Mouse (Mus musculus) ES-CJ7 (cell line): ENCODE measurements around the gene Adora3.

Experiments used
- DNase-seq: peaks from one replicate; pipeline ENCODE4 v3.0.0; 2011; ENCODE audit warnings: low read depth, low spot score

Gene Adora3

DNA sequence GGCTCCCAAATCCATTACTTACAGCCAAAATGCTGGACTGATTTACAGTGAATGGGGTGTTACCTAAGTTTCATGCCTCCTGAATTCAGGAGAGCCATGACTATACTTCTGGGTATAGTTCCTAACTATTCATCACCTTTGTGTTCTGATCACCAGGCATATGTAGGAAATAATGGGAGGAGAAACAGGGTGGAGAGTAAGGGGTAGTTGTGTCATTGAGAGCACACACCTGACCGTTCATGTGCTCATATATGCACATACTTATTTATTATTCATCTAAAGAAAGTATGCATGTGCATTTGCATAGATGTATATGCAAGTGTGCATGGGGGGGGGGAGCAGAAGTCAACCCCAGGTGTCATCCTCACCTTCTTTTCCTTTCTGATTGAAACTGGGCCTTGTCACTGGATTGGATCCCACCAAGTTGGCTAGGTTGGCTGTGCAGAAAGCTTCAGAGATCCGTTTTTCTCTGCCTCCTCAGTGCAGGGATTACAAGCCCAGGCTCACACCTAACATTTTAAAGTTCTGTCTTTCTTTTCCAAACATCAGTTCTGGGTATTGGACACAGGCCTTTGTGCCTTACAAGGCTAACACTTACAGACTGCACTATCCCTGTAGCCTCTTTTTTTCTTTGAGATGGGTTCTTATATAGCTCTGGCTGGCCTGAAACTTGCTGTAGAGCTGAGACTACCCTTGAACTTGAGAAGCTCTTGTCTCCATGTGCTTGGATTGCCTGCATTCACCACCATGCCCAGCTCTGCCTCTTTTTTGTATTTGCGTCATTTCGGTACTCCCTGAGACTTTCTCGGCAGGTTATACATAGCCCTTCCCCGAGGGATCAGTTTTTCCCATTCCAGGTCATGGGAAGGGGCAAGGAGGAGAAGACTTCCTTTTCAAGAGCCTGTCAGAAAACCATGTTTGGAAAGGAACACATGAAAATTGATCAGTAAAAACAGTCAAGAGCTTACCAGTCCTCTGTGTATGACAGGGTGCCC lies 3.1 kb downstream of the Adora3 start:
- DNase-seq = no peak

DNA sequence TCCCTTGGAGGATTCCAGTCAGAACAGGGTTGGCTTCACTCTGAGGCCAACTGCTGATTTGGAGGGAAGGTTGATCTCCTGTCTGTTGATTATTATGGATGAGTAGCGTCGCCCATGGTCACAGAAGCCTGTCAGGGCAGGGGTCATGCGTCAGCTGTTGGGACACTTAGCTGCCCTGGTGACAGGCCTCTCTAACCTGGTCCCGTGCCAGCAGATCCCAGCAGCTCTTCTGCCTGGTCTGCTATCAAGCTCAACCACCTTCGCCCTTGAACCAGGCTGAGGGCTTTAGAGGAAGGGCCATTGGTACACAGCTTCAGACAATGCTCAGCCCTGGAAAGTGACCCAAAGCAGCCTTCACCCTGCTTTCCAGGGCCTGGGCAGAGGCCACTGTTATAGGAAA lies 5.4 kb downstream of the Adora3 start:
- no peak for DNase-seq

DNA sequence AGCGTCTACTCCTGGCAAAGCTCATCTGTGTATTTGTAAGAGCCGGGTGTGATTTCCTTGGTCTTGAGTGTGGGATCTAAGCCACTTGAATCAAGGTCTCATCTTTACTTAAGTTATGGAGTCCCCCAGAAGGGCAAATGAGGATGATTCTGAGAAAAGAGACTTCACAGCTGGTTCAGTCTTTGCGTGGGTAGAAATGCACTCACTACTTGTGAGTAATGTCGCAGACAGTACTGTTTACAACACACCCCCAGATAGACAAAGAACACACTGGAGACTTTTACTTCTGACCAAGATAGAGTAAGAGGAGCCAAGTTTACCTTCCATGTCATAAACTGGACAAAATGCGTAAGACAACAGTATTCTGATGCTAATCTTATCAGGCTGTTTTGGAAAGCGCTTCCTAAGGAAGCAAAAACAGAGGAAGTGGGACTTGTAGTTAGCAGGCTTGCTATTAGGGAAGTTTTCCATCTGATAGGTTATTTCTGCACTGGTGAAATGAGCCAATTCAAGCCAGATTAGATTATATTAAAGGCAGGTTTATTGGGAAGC lies 6.7 kb downstream of the Adora3 start:
- no peak for DNase-seq

DNA sequence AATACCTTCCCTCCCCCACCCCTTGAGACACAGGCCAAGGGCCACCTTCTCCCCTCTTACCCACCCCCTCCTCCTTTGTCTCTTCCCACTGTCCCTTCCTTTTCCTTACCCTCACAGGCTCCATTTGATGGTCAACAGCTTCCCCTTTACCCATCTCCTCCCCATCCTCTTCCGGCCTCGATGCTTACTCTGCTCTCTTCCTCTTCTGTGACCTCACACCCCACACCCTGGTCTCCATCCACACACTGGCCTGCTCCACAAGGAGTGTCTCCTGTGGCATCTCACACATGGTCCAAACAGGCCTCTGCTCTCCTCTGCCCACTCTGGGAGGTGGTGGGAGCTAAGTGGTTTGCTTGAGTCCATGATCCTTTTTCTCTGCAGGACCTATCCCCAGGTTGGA lies 7.3 kb downstream of the Adora3 start:
- no peak for DNase-seq

DNA sequence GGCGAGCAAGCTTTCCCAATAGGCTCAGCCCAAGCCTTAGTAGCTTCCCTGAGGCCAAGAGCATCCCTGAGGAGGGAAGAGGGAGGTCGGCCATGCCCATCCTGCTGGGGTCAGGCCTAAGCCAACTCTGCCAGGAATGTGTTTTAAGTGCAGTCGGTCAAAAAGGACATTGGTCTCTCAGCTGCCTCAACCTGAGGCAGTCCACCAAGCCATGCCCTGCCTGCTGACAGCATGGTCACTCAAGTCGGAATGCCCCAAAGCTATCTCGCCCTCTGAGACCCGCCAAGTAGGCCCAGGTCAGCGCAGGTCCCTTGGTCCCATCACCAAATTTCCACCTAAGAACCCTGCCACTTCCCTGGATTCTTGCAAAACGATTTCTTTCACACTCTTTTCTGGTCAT lies 8.1 kb downstream of the Adora3 start:
- no peak for DNase-seq

DNA sequence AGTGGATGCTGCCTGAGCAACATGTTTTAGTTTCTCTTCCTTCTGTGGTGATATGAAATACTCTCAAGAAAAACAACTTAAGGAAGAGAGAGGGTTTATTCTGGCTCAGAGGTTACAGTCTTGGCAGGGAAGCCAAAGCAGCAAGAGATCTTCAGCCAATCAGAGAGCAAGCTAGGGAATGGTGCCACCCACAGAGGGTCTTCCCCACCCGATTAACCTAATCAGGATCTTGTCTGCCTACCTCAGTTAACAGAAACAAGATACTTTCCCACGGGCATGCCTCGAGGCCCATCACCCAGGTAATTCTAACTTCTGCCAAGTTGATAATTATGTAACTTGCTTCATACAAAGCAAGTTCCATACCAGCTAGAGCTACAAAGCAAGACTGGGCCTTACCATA lies 9.8 kb downstream of the Adora3 start:
- no peak for DNase-seq

DNA sequence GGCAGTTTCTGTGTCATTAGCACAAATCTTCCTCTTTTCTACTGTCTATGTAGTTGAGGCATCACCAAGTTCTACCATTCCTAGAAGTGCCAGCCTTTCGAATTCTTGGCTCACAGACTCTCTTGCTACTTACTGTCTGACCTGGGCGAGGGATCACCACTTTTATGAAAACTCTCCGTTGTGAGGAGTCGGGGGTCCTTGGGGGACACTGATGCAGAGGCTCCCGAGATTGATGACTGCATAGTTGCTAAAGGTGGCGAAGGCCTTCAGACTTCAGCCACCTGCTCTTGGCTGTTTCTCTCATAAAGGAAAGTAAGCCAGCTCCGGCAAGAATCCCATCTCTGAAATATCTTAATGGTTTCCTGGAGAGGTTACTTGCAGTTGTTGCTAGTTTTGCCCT lies 11.4 kb downstream of the Adora3 start:
- DNase-seq = no peak

DNA sequence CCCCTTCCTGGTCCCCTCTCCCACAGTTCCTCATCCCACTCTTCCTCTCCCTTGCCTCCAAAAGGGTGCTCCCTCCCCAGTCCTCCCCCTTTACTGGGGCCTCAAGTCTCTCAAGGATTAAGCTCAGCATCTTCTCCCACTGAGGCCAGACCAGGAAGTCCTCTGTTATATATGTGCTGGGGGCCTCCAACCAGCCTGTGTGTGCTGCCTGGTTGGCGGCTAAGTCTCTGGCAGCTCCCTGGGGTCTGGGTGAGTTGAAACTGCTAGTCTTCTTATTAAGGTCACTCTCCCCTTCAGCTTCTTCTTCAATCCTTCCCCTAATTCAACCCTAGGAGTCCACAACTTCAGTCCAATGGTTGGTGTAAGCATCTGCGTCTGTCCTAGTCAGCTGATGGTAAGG lies 12.5 kb downstream of the Adora3 start:
- no peak for DNase-seq

DNA sequence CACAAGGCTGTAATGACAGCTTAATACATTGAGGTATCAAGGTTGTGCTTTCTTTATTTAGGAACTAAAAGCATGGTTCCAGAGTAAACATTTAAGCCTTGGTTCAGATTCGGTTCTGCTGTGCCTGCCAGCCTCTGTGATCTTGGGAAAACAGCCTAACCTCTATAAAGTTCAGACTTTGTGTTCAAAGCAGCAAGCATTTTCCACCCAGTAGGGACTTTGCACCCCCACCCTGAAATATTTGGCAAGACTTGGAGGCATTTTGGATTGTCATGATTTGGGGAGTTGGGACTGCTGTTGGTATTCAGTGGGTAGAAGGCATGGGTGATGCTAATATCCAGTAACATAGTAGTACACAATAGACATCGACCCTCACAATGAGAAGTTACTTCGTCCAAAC lies 18.3 kb downstream of the Adora3 start:
- DNase-seq = no peak

DNA sequence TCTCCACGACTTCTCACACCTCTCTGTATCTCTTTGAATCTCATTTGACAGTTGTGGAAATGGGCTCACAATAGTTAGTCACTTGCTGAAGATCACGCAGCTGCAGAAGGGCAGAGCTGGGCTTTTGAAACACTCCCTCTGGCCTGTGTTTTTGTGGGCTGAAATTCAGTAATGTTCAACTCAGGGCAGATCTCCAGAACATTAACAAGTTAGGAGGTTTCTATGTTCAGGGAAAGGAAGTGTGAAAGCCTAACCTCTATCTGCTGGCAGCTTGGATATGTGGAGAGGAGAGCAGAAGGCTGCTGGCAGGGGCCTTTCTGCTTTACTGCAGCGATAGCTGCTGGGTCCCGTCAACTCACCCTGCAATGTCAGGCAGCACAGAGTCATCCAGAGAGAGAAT lies 19.6 kb downstream of the Adora3 start:
- no peak for DNase-seq

DNA sequence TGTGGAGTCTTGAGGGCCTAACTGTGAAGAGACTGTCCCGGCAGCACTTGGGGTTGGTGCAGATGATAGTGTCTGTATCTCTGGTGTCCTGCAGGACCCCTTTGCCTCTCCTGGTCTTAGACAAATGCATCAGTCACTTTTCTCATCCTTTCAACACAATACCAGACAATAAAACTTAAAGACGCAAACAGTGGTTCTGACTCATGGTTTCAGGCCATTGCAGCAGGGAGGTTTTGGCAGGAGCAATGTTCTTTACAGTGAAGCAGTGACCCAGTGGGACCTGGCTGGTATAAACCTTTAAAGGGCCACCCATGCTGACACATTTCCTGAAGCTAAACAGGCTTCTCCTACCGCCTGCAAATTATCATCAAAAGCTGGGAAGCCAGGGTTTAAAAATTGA lies 20.5 kb downstream of the Adora3 start:
- no peak for DNase-seq

DNA sequence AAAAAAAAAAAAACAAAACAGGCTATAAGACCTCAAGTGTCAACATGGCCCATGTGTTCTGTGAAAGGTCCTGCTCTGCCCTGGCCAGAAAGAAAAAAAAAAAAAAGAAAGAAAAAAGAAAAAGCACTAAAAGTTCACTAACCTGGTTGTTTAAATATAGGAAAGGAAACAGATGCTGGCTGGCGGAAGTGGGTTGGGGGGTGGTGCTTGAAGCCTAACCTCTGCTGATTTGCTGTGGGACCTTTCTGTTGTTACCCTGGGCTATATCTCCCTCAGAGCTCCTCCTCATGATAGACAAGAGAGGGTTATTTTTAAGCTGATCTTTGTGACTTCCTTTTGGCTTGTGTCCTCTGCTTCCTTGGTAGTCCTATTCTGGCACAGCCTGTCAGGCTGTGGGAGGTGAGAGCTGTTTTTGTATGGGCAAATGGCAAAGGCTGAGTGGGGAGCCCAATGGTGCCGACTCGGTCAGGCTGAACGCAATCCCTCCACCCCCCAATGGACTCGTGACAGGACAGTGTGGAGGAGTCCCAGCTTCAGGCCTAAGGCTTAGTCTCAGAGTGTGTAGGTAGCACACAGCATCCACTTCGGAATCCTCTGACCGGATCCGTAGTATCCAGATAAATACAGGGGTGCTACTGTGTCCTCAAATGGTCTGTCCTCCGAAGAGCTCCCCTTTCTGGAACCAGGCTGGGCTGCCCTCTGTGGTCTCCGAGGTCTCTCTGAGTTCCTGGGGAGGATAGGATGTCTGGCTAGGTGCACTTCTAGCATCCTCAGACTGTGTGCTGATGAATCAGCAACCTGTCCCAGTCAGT lies 21.3 kb downstream of the Adora3 start:
- no peak for DNase-seq

DNA sequence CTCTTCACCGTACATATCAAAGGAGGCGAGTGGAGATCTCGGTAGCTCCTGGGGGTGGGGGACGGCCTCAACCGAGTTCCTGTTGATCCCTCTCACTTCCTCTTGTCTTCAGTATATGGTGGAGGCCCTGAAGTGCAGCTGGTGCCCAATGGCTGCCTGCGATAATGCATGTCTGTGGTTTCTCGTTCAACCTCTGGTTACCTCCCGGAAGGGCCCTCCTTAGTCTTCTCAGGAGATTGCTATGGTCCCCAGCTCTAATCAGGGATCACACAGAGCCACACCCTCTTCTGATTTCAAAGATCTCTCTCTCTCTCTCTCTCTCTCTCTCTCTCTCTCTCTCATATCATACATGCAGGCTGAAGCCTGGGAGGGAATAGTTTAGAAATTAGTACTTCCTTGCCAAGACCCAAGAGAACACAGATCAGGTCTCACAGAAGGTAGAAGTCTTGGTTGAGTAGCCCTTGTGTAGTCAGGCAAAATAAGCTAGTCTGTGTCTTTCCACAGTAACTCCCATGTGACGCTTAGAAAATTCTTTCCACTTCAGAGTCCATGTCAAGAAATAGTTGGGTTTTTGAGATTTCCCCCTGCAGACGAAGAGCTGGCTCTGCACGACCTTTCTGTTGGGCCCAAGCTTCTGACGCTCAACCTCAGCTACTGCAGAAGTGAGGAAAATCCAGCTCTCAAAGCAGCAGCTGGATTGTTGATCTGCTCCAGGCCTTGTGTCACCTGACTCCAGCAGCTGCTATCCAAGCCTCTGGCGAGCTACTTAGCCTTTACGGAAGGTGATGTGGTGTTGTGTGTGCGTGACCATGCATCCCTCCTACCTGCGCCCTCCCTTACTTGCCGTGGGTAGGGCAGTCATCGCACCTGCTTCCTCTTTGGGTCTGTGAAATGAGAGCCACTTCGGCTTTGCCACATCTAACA lies 22.2 kb downstream of the Adora3 start:
- DNase-seq = no peak

DNA sequence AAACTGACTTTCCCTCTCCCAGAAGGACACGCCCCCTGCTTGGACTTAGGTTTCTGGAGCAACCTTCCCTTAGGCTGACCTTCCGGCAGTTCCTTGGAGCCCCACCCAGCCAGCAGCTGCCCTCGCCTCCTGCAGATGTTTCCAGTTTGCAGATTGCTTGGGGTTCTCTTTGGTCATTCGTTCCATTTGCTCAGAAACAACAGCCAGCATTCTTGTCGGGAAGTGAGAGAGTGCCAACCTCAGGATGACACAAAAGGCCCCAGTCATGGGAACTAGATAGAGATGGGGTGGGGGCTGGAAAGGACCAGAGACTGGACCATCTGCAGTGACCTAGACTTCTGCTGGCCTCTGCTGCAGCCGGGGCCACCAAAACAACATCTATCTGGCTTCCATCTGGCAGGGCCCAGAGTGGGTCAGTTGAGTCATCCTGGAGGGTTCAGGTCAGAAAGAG lies 23.3 kb downstream of the Adora3 start:
- peak; percentile 48 for DNase-seq

DNA sequence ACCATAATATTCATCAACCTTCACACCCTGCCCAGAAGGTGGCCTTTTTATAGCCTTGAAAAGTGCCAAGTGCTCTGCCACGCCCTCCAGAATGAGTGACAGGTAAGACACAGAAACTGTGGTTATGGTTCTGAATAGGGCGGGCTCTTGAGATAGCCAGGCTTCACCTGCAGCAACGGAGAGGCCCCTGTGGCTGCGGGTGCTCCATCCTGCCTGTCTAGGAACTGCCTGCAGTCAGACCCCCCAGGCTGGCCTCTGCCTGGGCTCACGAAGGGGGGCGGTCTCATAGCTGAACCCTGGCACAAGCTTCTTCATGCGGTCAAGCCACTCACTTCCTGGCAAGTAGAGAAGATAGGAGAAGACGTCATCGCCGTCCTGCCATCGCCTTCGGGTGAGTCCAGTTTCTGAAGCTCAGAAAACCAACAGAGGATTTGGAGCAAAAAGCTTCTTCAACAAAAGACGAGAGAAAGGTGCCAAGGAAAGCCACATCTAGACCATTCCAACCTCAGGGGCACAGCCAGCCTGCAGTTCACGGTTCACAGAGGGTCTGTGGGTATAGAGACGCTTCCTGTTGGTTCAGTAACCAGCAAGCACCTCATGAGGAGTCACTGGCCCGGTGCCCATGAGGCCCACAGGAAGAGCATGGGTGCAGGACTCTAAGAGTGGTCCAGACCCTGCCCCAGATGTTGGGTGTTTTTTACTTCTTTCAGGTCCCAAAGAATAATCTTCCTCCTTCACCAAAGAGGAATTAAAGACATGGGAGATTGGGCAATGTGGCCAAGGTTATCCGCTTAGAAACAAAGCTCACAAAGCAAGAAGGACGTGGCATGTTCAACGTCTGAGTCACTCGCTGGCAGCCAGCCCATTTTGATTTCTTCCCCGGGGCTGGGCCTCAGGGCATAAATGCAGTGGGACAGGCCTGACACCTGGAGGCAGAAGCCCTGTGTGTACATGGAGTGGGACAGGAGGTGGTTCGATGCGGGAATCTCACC lies 24.2 kb downstream of the Adora3 start:
- peak; percentile 20 for DNase-seq

DNA sequence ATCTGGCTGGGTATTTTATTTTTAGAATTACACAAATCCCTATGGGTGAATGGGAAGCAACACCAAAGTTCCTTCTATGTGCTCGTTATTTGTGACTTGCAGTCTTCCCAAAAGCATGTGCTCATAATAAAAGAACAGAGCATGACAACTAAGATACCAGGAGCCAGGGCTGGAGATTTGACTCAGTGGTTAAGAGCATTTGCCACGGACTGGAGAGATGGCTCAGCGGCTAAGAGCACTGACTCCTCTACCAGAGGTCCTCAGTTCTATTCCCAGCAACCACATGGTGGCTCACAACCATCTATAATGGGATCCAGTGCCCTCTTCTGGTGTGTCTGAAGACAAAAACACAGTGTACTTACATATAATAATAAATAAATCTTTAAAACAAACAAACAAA lies 26.2 kb downstream of the Adora3 start:
- no peak for DNase-seq

DNA sequence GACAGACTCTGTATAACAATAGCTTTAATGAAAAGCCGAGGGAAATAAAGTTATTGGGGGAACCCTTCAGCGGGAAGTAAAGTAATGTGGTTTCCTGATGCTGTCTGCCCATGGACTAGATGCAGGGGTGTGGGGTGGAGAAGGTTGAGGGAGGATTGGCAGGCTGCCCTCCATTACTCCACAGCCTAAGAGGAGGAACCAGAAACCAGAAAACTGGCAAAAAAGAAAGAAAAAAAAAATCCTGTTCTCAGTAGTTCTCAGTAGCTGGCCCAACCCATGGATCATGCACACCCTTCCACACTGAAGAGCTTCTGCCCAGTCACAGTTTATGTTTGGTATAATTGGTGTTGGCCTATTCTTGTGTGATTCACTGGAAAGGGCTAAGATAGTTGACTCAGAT lies 27.7 kb downstream of the Adora3 start:
- DNase-seq = no peak

DNA sequence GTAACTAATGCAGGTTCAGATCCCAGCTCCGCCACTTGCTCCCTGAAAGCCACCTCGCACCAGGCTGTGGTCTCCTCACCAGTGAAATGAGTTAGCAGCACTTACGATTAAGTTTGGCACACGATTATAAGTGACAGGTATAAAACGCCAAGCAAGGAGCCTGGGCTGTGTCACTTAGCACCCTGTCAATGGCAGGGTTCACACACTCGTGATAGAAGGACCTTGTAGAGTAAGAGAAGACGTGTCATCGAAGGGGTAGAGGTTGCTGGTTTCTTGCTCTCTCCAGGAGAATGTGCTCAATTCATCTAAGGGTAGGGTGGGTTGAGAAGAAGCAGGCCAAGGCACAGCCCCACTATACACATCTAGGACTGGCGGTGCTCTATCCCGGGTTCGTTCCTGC lies 28.2 kb downstream of the Adora3 start:
- no peak for DNase-seq

DNA sequence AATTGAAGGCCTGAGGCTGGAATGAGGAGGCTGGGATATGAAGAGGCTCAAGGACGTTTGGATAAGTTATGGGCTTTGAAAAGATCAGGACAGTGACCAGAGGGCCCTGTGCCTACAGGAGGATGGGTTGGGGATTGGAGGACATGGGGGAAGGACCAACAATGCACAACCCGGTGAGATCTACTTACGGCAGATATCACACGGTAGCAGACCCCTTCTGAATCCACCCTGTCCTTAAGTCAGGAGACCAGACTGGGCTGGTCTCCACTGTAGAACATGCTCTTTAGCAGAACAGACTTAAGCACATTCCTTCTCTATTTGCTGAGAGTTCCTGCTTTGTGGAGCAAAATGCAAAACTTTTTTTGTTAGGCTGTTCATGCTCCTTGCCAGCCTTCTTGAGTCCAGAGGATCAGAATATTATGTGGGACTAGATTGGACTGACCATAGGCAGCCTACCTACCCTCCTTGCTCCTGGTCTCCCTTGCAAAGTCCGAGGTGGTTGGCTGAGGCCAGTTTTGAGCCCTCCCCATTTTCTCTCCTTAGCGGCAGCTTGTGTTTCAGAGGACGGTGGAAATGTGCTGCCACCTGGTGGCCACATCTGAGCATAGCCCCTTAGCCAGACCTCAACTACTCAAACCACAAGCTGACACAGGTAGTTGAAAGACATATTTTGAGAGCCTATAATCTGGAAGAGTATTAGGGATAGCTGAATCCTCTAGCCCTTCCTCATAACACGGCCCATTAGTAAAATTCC lies 28.9 kb downstream of the Adora3 start:
- DNase-seq = peak; percentile 85
